Mouse (Mus musculus) limb, embryonic 15.5 days (tissue): Measurements from ENCODE around the gene Fchsd2. TPM values are rescaled to one million over a fixed set of nuclear protein-coding genes. Genes with fewer than 3 reads are reported as not detected.
A peak's percentile ranks its signal among the peaks of the same experiment; 100 is the strongest.

ENCODE experiments used
- ATAC-seq: fragments of 200-750 bp; cut with Nextera tagmentation; 2 replicates; pipeline ENCODE4 v1.8.0; 2017; ENCODE audit warnings: low read depth, moderate TSS enrichment; ENCODE audit not compliant: insufficient number of reproducible peaks, low FRiP score, low TSS enrichment
- H3K27ac ChIP-seq: fragments of 300-500 bp; sonication (generic); 2 replicates; pipeline ENCODE4 v1.5.1; 2015; ENCODE audit warnings: moderate library complexity, mild to moderate bottlenecking, inconsistent platforms
- H3K27me3 ChIP-seq: fragments of 300-500 bp; sonication (generic); 2 replicates; pipeline ENCODE4 v1.6.1; 2015; ENCODE audit warnings: inconsistent platforms
- H3K36me3 ChIP-seq: fragments of 300-500 bp; sonication (generic); 2 replicates; pipeline ENCODE4 v1.6.1; 2015; ENCODE audit warnings: inconsistent platforms
- H3K4me1 ChIP-seq: fragments of 300-500 bp; sonication (generic); 2 replicates; pipeline ENCODE4 v1.6.1; 2015; ENCODE audit warnings: inconsistent platforms
- H3K4me2 ChIP-seq: fragments of 300-500 bp; sonication (generic); 2 replicates; pipeline ENCODE4 v1.6.1; 2015; ENCODE audit warnings: mild to moderate bottlenecking, inconsistent platforms
- H3K4me3 ChIP-seq: fragments of 300-500 bp; sonication (generic); 2 replicates; pipeline ENCODE4 v1.5.1; 2015; ENCODE audit warnings: mild to moderate bottlenecking, inconsistent platforms
- H3K9ac ChIP-seq: fragments of 300-500 bp; sonication (generic); 2 replicates; pipeline ENCODE4 v1.6.1; 2015; ENCODE audit warnings: inconsistent platforms
- H3K9me3 ChIP-seq: fragments of 300-500 bp; sonication (generic); 2 replicates; pipeline ENCODE4 v1.6.1; 2016; ENCODE audit warnings: inconsistent platforms
- WGBS: fragments of 180-500 bp; shearing (Covaris S2); methylation state at CpG from one replicate; pipeline ENCODE4 v1.1.7; 2015; 5-methylcytosine and 5-hydroxymethylcytosine counted together
- polyA plus RNA-seq: library from polyadenylated mRNA; unstranded; fragments of >200 nt; fragmentation: Nextera tagmentation; extraction: Ambion mirVana; gene quantifications from 2 replicates; pipeline ENCODE4 v1.2.1, GENCODE M21; 2015

The Fchsd2 gene
- polyA plus RNA-seq, 1 experiment from 2014 or later: 18.4 TPM

DNA sequence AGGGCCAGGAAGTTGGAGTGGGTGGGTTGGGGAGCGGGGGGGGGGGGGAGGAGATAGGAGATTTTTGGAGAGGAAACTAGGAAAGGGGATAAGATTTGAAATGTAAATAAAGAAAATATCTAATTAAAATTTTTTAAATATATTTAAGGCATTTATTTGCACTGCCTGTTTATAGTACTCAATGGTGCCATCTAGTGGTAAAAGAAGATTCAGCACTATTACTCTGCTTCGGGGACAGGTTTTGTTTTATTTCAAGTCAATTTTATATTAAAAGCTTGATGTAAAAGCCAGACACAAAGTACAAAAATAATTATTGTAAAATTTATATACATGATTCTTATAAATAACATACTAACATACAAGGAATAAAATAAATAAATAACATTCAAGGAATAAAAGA is 138.8 kb downstream of the Fchsd2 start:
- H3K36me3 ChIP-seq: 0 out of 2 replicates have a peak, but pooled peaks cover 3% of the 10 kb centered on the region
- 29% methylated on average over 2 of the region's 2 CpGs for WGBS

DNA sequence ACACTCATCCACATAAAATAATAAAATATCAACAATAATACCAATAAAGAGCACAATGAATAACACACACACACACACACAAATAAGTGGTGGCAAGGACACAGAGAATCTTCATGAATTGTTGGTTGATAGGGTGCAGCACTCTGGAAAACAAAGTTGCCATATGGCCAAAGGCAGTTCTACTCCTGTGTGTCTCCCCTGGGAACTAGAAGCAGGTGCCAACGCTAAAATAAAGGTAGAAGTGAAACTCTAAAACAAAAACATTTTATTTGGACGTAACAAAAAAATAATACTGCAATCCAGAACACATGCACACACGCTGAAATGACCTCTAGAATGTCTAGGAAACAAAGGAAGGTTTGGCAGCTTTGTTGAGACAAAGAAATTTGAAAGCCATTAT is 140.1 kb downstream of the Fchsd2 start:
- H3K27ac ChIP-seq: no peak overlapping the region
- 77% methylated on average over 3 of the region's 3 CpGs for WGBS
- no peaks in the 10 kb centered on the region for H3K27me3 ChIP-seq
- H3K36me3 ChIP-seq: 0 out of 2 replicates have a peak, but pooled peaks cover 3% of the 10 kb centered on the region
- no peak overlapping the region for H3K4me2 ChIP-seq
- no peak for ATAC-seq
- H3K9me3 ChIP-seq: no peaks in the 10 kb centered on the region
- H3K4me1 ChIP-seq: no peaks in the 10 kb centered on the region
- no peak overlapping the region for H3K4me3 ChIP-seq
- no peak overlapping the region for H3K9ac ChIP-seq

More for the DNA sequence above, 138.8 kb downstream of the Fchsd2 start:
- no peak overlapping the region for H3K4me2 ChIP-seq
- no peak overlapping the region for H3K27ac ChIP-seq
- no peak overlapping the region for H3K4me3 ChIP-seq
- H3K27me3 ChIP-seq: no peaks in the 10 kb centered on the region
- H3K4me1 ChIP-seq: no peaks in the 10 kb centered on the region
- no peak overlapping the region for H3K9ac ChIP-seq
- ATAC-seq: no peak
- H3K9me3 ChIP-seq: no peaks in the 10 kb centered on the region

DNA sequence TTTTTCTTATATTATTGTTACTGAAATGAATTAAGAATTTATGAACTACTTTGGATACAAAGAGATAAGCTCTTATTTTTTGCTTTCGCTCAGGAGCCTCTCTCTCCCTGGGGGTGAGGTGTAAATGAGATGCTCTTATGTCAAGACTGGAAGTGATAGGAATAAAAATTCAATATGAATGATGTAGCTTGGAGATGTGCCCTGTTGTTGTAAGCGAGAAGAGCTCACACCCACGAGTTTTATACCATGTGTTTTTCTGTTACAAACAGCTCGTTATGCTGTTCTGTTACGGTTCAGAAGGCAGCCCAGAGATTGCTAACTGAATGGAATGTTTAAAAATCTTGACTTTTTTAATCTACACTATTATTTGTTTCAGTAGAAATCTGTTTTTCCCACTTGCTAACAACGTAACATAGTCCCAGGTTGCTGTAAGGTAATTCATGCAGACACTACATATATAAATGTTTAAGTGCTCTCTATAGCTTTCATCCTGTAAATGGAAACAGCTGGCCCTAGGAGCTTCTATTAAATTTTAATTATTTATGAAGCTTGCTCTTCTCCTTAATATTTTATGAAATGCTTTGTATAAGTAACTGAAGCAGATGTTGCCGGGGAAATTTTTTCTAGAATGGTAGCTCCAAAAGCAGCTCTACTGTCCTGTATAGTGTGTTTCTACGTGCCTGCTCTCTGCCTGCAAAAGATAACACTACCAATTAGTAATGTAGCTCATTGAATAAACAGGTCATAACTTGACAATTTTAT is 144.2 kb downstream of the Fchsd2 start:
- 40% methylated on average over 8 of the region's 8 CpGs for WGBS
- Histone ChIP-seq H3K9me3 (no peaks in the 10 kb centered on the region), H3K27ac (no peak overlapping the region), H3K4me1 (no peaks in the 10 kb centered on the region), H3K4me3 (no peak overlapping the region), H3K9ac (no peak overlapping the region), H3K36me3 (peaks cover 7% of the 10 kb centered on the region; the same call in 1 of the 2 replicates), H3K4me2 (no peak overlapping the region), H3K27me3 (no peaks in the 10 kb centered on the region)
- ATAC-seq: no peak

DNA sequence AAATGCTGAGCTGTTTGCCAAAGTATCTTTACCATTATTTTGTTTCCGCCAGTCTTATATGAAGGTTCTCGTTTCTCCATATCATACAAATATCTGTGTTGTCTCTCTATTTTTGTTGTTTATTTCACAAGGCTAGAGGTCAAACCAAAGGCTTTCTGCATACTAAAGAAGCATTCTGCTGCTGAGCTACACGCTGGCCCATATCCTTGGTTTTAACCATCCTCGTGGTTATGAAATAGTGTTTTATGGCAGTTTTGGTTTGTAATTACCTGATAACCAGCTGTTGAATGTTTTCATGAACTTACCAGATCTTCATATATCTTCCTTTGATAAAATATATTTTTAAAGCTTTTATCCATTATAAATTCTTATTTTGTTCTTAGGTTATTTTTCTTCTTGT is 156.1 kb downstream of the Fchsd2 start:
- no peak overlapping the region for H3K27ac ChIP-seq
- H3K36me3 ChIP-seq: peaks cover 13% of the 10 kb centered on the region; the same call in 1 of the 2 replicates
- H3K9me3 ChIP-seq: no peaks in the 10 kb centered on the region
- no peak overlapping the region for H3K4me2 ChIP-seq
- 91% methylated on average over 4 of the region's 4 CpGs for WGBS
- no peak overlapping the region for H3K9ac ChIP-seq
- H3K4me3 ChIP-seq: no peak overlapping the region
- H3K27me3 ChIP-seq: no peaks in the 10 kb centered on the region
- H3K4me1 ChIP-seq: no peaks in the 10 kb centered on the region
- ATAC-seq: no peak

DNA sequence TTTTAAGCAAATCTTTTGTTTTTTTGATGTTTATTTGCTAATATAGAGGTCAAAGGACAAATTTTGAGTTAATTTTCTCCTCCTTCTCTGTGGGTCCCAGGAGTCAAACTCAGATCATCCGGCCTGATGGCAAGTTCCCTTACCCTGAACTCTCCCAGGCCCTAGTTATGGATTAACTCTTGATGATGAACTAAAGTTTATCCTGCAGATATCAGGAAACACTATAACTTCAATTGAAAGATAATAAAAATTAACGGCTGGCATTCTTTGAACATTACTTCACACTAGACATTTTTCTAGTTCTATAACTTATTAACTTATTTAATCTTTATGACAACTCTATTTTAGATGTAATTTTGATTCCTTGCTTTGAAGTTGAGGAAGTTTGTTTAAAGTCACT is 156.5 kb downstream of the Fchsd2 start:
- no peak overlapping the region for H3K4me3 ChIP-seq
- H3K36me3 ChIP-seq: peaks cover 16% of the 10 kb centered on the region; the same call in 1 of the 2 replicates
- no peaks in the 10 kb centered on the region for H3K9me3 ChIP-seq
- H3K27ac ChIP-seq: no peak overlapping the region
- no peaks in the 10 kb centered on the region for H3K27me3 ChIP-seq
- ATAC-seq: no peak
- H3K4me2 ChIP-seq: no peak overlapping the region
- no peaks in the 10 kb centered on the region for H3K4me1 ChIP-seq
- H3K9ac ChIP-seq: no peak overlapping the region
- WGBS: 80% methylated on average over 2 of the region's 2 CpGs

DNA sequence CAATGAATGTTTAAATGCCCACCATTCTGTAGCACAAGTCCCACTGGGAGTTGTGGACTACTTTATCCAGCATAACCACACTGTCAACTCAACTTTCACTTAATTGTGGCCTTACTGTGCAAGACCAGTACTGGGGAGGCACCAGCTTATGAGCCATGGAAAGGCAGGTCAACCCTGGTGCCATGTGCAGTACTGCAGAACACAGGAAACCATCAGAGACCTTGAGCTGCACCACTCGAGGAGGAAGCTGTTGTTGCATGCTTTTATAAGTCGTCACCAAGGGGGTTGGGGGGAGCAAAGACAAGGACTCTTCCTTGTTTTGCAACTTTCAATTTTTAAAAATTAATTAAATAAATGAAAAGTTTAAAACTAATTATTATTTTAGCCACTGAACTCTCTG is 160.4 kb downstream of the Fchsd2 start:
- Histone ChIP-seq H3K27ac (no peak overlapping the region), H3K36me3 (peaks cover 19% of the 10 kb centered on the region), H3K4me2 (no peak overlapping the region), H3K9ac (no peak overlapping the region), H3K27me3 (no peaks in the 10 kb centered on the region), H3K4me1 (no peaks in the 10 kb centered on the region), H3K9me3 (no peaks in the 10 kb centered on the region), H3K4me3 (no peak overlapping the region)
- no peak for ATAC-seq
- 61% methylated on average over 2 of the region's 2 CpGs for WGBS

DNA sequence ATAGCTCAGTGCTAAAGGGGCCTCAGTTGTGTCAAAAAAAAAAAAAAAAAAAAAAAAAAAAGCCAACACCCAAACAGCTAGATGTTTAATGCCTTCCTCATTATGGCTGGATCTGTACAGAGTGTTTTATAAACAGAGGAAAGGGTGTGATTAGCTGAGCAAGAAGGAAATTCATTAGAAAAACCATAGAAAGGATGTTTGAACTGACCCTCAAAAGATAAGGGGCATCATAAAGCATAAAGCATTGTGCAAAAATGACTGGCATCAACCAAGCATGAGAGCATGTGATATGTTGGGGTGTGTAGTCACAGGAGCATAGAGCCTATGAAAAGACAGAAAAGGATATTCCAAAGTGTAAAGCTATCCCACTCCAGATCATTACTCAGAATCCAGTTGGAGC is 165.8 kb downstream of the Fchsd2 start:
- ATAC-seq: no peak
- no peaks in the 10 kb centered on the region for H3K9me3 ChIP-seq
- no peak overlapping the region for H3K4me3 ChIP-seq
- H3K36me3 ChIP-seq: peaks cover 26% of the 10 kb centered on the region
- no peak overlapping the region for H3K4me2 ChIP-seq
- no peaks in the 10 kb centered on the region for H3K27me3 ChIP-seq
- no peak overlapping the region for H3K27ac ChIP-seq
- H3K9ac ChIP-seq: no peak overlapping the region
- H3K4me1 ChIP-seq: no peaks in the 10 kb centered on the region

DNA sequence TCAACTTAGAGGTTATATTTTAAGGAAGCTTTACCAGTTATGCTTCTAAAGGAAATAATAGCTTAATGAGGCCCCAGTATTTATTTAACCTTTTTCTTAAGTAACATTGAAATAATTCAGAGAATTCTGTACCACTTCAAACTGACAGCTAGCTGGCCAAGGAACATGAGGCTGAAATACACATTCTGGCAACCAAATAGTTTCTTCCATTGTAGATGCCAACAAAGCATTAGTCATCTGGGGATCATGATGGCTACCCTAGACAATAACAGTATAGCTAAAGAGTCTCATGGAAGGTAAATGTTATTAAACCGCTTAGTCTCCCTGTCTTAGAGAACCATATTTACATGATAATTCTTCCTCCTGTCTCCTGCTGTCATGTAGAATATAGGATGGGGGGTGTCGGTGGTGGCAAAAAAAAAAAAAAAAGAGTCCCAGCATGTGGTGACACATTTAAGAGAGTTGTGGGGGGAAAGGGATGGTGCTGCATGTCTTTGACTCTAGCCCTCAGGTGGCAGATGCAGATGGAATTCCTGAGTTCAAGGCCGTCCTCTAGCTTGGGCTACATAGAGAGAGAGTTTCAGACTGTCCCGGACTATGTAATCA is 169.4 kb downstream of the Fchsd2 start:
- no peak overlapping the region for H3K4me2 ChIP-seq
- 87% methylated on average over 4 of the region's 4 CpGs for WGBS
- H3K4me3 ChIP-seq: no peak overlapping the region
- no peak for ATAC-seq
- H3K9me3 ChIP-seq: no peaks in the 10 kb centered on the region
- no peak overlapping the region for H3K27ac ChIP-seq
- no peaks in the 10 kb centered on the region for H3K27me3 ChIP-seq
- H3K36me3 ChIP-seq: peaks cover 20% of the 10 kb centered on the region
- H3K4me1 ChIP-seq: no peaks in the 10 kb centered on the region
- H3K9ac ChIP-seq: no peak overlapping the region

DNA sequence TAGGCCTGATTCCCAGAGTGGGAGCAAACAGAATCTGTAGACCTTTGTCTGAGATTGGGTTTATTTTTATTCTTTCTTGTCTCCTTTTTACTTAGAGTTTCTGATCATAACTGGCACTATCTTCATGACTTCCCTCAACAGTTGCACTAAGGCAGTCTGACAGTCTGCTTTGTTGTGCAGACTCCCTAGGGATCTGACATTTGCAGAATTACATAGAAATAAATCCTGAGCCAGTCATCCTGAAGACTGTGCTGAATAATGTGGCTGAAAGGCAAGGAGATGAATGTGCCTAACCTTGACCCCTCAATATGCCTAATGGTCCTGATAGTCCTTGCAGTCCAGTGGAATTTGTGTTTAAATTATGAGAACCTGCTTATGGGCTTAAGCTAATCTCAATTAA is 170.8 kb downstream of the Fchsd2 start:
- Histone ChIP-seq H3K9ac (no peak overlapping the region), H3K4me3 (no peak overlapping the region), H3K36me3 (peaks cover 20% of the 10 kb centered on the region), H3K27ac (no peak overlapping the region), H3K4me2 (no peak overlapping the region), H3K9me3 (no peaks in the 10 kb centered on the region), H3K27me3 (no peaks in the 10 kb centered on the region), H3K4me1 (peaks cover 5% of the 10 kb centered on the region; the same call in 1 of the 2 replicates)
- no peak for ATAC-seq

DNA sequence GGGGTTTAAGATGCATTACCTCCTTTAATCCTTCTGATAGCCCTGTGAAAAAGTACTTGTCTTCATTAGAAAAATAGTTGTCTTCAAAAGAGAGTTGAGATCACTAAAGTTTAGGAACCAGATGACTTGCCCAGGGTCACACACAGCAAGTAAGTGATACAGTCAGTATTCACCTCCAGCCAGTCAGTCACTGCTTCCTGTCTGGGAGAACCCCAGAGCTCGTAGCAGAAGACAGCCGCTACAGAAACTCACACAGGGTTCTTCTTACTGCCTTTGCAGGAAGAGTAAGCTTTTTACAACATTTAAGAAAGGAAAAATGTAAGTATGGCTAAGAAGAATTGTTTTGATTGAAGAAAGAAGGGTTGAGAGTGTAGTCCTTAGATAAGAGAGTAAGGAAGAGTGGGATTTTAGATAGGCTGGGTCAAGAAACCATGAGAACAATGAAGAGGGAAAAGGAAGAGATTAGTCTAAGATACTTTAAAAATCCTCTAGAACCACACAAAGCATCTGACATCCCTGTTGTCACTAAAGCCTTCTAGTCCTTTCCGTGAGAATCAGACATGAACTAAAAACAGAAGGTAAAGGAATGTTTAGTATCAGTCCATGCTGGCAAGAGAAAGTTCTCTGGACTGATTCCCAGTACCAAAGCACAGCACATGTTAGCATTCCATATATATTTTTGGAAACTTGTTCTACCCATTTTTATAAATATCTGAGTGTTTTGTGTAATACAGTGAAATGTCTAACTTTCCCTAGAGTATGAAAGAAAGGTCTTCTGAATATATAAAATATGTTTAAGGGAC is 175.0 kb downstream of the Fchsd2 start:
- Histone ChIP-seq H3K36me3 (peaks cover 10% of the 10 kb centered on the region), H3K9ac (no peak overlapping the region), H3K27me3 (no peaks in the 10 kb centered on the region), H3K4me3 (no peak overlapping the region), H3K27ac (0 out of 2 replicates have a peak overlapping the region, but pooled peaks have one; percentile 8), H3K9me3 (no peaks in the 10 kb centered on the region), H3K4me2 (no peak overlapping the region), H3K4me1 (peaks cover 5% of the 10 kb centered on the region; the same call in 1 of the 2 replicates)
- no peak for ATAC-seq
- 46% methylated on average over 3 of the region's 3 CpGs for WGBS

DNA sequence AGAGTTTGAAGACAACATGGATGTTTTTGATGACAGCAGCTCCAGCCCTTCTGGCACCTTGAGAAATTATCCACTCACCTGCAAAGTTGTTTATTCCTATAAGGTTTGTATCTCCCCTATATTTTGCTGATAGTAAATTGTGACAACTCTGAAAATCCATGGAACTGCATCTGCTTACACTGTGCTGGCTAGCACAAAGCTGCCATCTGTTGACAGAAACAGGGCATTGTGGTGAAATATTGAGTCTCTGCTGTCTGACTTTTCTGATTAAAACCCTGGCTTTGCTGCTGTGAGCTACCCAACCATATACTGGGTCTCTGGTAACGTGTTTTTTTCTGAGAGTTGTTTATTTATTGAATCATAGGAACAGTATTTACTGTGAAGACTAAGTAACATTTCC is 178.9 kb downstream of the Fchsd2 start:
- Histone ChIP-seq H3K36me3 (peaks cover 29% of the 10 kb centered on the region), H3K4me3 (no peak overlapping the region), H3K27ac (no peak overlapping the region), H3K9ac (no peak overlapping the region), H3K4me1 (peaks cover 5% of the 10 kb centered on the region; the same call in 1 of the 2 replicates), H3K27me3 (no peaks in the 10 kb centered on the region), H3K4me2 (no peak overlapping the region), H3K9me3 (no peaks in the 10 kb centered on the region)
- no peak for ATAC-seq
- 86% methylated on average over 1 of the region's 1 CpGs for WGBS
